Mouse (Mus musculus) Patski (cell line): ENCODE data around the gene Raf1. TPM values are rescaled to one million over a fixed set of nuclear protein-coding genes. Genes with fewer than 3 reads are reported as not detected.

Source experiments
- ATAC-seq: fragments of 100-300 bp; one replicate; pipeline ENCODE4 v1.8.0; 2021
- CTCF ChIA-PET: fragments of 350-600 bp; sonication (Branson Sonifier 250); formaldehyde crosslinking; loops from one replicate; lab custom pipeline; 2022; ENCODE audit warnings: inconsistent platforms; lab: Charles Lee
- POLR2A ChIA-PET: fragments of 350-600 bp; sonication (Branson Sonifier 250); formaldehyde crosslinking; loops from one replicate; lab custom pipeline; 2022; ENCODE audit warnings: antibody characterized with exemption, inconsistent platforms; lab: Charles Lee
- DNase-seq: peaks from one replicate; pipeline ENCODE4 v3.0.0-alpha.2; 2011; ENCODE audit warnings: low read depth, low spot score
- H3K27me3 ChIP-seq: fragments of 371-371 bp; one replicate; pipeline ENCODE4 v1.5.1; 2021
- CTCF ChIP-seq: fragments of 100-300 bp; IDR thresholded peaks from one replicate; pipeline ENCODE4 v1.5.1; 2021
- in situ Hi-C: fragments of 300-500 bp; cut with MboI; formaldehyde crosslinking; loops from 3 replicates; pipeline ENCODE4 v1.11.1; 2018; ENCODE audit warnings: low pct_unique_long_range_greater_than_20kb, mixed read lengths
- polyA plus RNA-seq: library from polyadenylated mRNA; unstranded; gene quantifications from one replicate; pipeline ENCODE4 v1.2.3, GENCODE M21; 2021

Raf1 gene
- polyA plus RNA-seq, 1 experiment from 2014 or later: 96.8 TPM

GRCm38 (mm10) chr6:115577407-115577806, 99.0 kb downstream of the Raf1 start:
- no peak for DNase-seq
- POLR2A ChIA-PET: no interaction called here
- CTCF ChIA-PET: no interaction called here
- in situ Hi-C loops: no loop called here
- no peaks in the 10 kb centered on the region for H3K27me3 ChIP-seq
- no peak for TF ChIP-seq CTCF
- ATAC-seq: no peak

DNA sequence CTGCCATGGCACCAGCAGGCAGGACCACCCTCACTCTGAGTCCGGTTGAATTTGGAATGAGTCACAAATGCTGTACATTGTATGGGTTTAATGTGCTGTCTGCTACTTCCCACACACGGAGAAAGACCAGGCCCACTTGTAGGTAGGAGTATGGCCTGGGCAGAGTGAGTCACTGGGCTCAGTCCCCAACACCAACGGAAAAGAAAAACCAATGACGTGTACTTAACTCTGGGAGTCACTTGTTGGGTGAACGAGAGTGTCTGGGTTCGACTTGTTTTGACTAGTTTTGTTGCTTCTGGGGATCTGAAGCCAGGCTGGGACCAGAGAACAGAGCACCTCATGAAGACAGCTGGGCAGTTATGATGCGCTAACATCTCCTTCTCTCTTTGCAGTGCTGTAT, 102.3 kb downstream of the Raf1 start:
- DNase-seq: no peak
- TF ChIP-seq CTCF: no peak
- CTCF ChIA-PET: no interaction called here
- no peaks in the 10 kb centered on the region for H3K27me3 ChIP-seq
- no peak for ATAC-seq
- POLR2A ChIA-PET: no interaction called here
- in situ Hi-C loops: no loop called here

Other genes starting within 250 kb of the Raf1 start
- gene Tsen2, start 132.0 kb downstream of the Raf1 start, polyA plus RNA-seq: 16.0 TPM
- 11.7 TPM for gene Mkrn2os, start 84.1 kb downstream of the Raf1 start, polyA plus RNA-seq
- 22.7 TPM for gene Mkrn2, start 74.7 kb downstream of the Raf1 start, polyA plus RNA-seq
- not detected for gene Tmem40, start 85.8 kb upstream of the Raf1 start, polyA plus RNA-seq
- 9.9 TPM for gene Cand2, start 97.9 kb upstream of the Raf1 start, polyA plus RNA-seq
- 1,474 TPM for gene Rpl32, start 132.1 kb upstream of the Raf1 start, polyA plus RNA-seq
- gene Efcab12, start 161.8 kb upstream of the Raf1 start, polyA plus RNA-seq: 0.10 TPM
- gene Mbd4, start 176.7 kb upstream of the Raf1 start, polyA plus RNA-seq: 6.8 TPM
- 41.6 TPM for gene Ift122, start 176.8 kb upstream of the Raf1 start, polyA plus RNA-seq